Mouse (Mus musculus): ENCODE results near the gene Samd14.

- TF ChIP-seq CTCF (IDR thresholded peaks at IDR 0.05; ENCODE audit: control insufficient read depth, insufficient read depth, insufficient replicate concordance, low read depth, low read length), result no peak
- TF ChIP-seq POLR2A (IDR thresholded peaks at IDR 0.05; ENCODE audit: control insufficient read depth, low read depth, low read length), result no peak
These were observed 34.6 kb downstream of the Samd14 start for GRCm38 (mm10) chr11:95044185-95044870.
